Mouse (Mus musculus) adrenal gland, postnatal 25 days (tissue): ENCODE results near the gene Dad1. TPM values are rescaled to one million over a fixed set of nuclear protein-coding genes. Genes with fewer than 3 reads are reported as not detected.

ENCODE experiments used
- DNase-seq: peaks from one replicate; pipeline ENCODE4 v3.0.0; 2021; ENCODE audit warnings: mixed read lengths
- total RNA-seq: library from RNA; stranded (reverse); gene quantifications from 2 replicates; pipeline ENCODE4 v1.2.3, GENCODE M21; 2021

The Dad1 gene
- total RNA-seq, 1 experiment from 2014 or later = 310 TPM

DNA sequence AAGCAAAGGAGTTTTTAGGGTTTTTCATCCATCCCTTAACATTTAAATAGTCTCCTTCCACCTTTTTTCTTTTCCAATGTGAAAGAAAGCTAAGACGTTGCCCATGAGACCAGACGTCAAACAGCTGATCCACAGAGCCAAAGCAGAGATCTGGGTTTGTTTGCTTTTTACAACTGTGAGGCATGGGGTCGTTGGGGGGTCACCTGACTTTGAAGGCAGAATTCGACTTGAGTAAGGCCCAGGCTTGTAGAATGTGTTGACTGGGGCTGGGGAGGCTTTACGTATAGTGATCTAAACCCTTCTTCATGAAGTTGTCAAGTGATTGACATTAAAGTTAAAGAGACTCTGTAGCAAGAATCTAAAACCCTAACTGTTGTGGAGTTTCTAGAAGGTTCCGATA is 48.0 kb downstream of the Dad1 start:
- DNase-seq = no peak

DNA sequence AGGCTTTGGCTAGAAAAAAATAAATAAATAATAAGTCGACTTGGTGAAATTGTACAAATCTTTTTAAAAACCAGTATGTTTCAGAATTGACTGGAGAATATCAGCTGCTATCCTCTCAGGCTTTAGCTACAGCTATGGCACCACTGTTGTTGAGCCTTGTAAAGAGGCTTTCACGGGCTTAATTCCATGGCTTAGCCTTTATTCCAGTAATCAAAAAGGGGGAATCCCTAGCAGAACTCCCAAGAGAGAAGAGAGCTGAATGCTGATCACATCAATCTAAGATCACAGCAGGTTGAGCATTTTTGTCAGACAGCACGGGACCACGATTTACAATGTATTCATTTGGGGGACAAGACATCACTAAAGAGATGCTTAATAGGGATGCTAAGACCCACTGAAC is 49.1 kb downstream of the Dad1 start:
- DNase-seq = no peak

DNA sequence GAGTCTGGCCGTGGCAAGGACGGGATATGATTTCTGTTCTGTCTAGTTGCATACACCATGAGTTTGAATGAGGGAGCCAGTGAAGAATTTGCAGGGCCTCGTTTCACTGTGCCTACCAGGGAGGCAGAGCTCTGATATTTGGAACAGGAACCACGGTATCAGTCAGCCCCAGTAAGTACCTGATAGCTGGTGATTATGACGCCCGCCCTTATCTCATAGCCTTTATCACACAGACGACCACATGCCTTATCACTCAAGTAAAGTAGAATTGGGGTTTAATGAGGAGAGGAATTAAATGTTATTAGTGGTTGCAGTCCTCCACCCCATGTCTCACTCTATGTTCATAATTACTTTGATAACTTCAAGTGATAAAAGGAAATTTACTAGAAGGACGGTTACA is 49.6 kb downstream of the Dad1 start:
- DNase-seq = no peak

DNA sequence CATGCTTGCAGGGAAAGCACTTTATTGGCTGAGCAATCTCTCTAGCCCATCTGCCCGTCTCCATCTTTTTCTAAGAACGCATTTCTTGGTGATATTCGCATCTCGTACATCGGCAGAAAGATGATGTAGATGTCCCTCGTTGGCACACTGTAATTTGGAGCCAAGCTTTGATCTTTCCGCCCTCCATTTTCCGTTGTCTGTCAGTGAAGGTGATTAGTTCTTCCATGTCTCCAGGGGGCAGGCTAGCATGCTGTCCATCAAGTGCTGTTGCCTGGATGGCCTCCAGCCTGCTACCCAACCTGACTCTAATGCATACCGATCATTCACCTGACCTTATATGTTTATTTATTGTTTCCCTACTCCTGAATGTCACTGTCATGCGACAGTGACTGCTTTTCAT is 50.1 kb downstream of the Dad1 start:
- no peak for DNase-seq

DNA sequence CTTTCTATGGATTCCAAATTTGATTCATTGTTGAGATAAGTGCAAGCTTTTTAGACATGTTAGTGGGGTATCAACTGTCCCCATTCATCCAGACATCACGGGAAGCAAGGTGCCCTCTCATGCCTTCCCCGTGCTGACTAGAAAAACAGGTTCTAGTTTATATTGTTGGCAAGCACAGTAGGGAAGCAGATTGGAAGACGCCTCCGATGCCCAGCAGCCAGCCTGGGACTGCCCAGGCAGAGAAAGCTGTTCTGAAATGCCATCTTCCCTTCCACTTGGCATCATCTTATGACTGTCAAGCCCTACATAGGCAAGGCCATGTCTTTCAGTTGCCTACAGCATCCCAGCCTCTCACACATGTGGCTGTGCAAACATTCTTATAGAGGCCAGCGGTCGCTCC is 50.7 kb downstream of the Dad1 start:
- no peak for DNase-seq

DNA sequence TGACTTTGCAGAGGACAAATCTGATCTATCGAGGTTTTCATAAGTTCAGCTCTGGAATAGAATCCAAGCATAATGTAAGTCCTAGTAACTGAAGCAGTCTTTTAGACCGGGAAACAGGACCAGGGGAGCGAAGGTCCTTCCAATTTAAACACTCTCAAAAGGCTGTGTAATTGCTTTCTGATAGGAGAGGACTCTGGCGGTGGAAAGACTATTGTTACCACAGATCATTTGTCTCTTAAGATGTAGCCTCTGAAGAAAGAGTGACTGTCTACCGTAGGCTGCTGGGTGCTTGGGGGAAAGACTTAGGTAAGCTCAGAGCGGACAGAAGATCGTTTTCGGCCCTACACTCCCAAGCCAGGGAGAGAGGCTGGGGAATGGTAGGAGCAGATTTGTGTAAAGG is 53.5 kb downstream of the Dad1 start:
- DNase-seq = no peak

DNA sequence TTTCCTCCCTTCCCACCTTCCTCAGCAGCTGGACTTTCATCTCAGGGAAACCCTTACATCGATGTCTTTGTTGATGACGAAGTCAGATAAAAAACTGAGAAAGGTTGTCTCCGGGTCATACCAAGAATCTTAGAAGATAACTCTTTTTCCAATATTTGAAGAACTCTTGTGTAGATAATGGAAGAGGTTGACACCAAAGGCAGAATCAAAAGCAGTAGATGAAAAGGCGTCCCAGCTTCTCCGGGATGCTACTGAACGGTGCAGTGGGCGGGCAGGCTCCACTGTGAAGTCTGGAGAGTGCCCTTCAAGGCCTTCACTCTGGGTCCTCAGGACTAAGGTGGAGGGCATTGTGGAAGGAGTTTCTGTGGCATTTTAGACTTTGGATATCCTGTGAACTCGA is 54.2 kb downstream of the Dad1 start:
- DNase-seq = no peak

DNA sequence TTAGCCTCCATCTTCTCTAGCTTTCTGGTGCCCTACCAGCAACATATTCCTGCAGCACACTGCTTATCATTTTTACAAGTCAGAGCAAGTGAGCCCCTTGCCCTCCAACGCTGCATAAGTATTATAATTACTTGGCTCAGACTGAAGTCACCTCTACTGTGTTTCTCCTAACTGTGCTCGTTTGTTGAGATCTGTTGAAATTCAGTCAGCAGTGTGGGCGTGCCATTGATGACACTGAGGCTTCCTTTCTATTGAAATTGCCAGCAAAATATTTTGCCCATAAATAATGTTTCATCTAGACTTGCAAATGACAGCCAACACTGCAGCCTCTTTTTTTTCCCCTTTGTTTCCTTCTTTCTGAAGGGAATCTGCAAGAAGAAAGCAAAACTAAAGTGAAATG is 56.2 kb downstream of the Dad1 start:
- no peak for DNase-seq

DNA sequence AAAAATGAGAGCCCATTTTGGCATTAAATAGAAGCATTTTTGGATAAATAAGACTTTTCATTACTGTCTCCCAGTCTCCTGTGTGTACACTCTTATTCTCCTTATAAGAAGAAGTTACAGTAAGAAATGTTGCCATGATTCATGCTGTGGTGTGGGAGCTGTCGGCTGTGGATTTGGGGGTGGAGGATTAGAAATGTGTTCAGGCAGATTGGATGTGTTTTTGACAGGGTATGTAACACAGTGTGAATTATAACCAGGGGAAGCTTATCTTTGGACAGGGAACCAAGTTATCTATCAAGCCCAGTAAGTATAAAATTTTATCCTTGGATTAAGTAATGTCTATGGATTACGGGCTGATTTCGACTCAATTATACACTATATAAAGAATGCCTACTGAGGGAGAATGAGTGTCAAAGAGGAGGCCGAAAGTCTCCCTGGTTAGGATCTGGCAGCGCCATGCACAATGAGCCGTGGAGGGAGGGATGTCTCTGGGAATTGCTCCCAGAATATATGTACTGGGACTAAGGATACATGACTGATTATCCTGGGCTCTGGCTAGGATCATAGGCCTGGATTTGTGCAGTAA is 58.0 kb downstream of the Dad1 start:
- DNase-seq = no peak

DNA sequence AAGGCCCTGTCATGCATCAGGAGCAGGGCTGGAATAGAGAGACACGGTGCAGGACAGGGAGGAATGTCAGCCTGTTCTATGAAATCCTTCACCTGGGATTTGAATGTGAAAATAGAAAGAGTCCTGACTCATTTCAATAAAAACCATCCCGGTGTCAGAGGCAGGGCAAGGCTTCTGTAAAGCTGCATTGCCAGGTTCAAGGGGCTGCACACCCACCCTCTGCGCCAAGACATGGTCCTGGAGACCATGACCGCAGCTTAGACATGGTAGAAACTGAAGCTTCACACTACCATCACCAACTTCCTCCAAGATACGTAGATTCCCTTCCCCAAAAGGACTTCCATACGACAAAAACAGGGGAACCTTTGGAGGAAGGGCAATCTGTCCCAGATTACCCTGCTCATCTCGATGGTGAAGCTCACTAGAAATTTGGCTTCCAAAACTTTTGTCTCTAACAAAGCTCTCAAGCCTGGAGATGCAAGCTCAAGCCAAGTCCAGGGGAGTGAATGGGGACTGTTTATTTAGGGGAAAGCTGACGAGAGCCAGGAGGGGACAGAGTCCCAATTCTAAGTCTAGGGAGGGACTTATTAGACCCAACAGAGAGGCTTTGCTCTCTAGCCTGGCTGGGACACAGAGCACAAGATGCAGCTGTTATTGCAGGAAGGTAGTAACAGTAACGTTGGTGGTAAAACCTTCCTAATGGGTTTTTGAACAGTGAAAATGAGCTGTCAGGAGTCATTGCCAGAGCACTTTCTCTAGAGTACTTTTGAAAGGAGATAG is 60.4 kb downstream of the Dad1 start:
- DNase-seq = no peak

DNA sequence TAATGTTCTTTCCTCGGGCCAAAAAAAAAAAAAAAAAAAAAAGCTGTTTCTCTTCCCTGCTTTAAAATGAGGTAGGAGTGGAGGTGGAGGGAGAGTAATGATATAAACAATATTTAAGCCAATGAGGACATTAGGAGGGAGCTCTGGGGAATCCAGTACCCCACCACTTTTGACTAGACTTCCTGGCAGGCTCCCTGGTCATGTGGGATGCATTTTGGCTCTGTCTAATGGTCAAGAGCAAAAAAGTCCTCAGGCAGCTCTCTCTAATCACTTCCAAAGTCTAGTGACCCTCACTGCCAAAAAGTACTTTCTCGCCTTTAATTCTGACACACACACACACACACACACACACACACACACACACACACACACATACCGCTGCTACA is 61.4 kb downstream of the Dad1 start:
- no peak for DNase-seq

DNA sequence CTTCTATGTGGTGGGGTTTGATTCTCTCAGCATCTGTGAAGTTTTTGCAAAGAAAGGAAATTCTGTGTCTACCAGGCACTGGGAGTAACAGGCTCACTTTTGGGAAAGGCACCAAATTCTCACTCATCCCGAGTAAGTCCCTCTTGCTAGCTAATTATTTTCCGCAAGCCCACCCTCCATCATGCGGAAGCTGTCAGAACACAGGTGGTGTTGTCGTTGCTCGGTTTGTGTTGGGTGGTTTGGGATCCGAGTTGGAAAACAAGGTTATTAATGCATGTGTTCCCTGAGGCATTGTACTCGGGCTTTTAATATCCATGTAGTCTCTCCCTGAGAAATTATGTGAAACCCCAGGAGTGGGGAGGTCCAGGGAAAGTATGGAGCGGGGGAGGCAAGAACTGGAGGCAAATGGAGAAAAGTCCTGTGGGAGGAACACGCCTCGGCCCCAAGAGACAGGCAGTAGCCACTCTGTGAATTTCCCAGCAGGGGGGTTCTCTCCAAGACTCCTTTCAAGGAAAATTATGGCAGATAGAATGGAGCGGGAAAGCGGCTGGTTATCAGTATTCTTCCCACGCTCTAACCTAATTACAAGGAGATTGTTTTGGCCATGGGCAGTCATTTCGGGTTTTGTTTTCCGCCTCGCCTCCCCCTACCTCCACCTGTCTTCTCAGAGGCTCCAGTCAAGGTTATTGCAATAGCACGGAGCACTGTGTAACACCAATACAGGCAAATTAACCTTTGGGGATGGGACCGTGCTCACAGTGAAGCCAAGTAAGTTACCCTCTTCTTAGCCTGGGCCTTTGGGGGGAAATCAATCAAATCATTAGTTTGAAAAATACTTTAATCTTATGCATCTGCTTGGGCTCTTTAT is 62.1 kb downstream of the Dad1 start:
- DNase-seq = no peak

DNA sequence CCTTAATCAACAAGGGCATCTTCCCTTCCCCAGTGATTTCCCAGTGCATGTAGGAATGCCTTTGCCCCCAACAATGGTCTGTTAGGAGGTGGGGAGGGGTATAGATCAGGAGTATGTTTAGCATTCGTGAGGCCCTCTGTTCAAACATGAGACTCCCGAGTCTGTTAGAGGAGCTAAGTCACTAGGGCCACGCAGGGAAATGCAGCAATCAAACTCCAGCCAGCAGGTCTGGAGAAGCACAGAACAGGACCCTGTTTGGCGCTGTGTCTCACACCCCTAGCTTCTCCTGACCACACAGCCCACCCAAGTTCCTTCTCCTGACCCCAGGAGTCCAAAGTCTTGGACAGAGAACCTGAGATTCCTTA is 62.9 kb downstream of the Dad1 start:
- DNase-seq = no peak

DNA sequence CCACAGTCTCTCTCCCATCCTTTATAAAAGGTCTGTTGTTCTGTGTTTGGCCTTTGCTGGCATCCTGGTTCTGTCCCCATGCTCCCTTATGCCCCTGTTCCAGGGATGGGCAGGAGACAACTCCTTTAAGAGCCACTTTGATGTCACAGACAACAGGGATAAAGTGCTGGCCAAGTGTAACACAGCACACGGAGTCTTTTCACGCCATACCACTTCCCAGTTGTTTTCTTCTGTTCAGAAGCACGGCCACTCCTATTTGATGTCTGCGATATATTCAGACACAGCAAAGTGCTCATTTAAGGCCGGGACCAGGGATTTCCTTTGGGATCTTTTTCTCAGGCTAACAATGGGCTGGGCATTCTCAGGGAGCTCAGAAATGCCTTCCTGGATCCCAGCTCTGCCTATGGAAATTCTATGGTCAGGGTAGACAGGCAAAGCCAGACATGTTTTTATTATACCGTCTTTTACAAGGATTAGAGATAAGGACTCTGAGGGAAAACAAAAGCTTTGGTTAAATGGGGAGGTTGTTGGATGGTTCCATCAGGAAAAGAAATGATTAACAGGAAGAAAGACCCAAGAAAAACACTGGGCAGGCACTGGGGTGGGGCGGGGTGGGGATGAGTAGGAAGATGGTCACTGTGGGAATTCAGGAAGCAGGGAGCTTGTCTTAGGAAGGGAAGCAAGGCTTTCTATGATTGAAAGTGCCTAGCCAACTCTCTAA is 63.4 kb downstream of the Dad1 start:
- no peak for DNase-seq

DNA sequence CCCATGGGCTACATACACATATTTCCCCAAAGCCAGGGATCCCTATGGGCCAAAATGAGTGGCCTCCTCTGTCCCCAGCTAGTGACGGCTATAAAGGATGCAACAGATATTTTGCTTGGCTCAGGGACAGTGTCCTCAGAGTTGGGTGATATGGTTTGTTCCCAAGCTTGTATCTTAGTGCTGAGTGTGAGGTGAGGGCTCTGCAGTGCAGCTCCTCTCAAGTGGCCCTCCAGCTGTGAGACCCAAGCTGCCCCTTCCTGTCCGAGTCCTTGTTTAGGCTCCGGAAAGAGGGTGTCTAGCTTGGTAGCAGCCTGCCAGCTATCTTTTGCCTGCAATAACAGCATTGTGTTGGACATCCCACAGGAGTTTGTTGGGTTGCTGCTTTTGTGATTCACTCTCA is 64.6 kb downstream of the Dad1 start:
- no peak for DNase-seq

DNA sequence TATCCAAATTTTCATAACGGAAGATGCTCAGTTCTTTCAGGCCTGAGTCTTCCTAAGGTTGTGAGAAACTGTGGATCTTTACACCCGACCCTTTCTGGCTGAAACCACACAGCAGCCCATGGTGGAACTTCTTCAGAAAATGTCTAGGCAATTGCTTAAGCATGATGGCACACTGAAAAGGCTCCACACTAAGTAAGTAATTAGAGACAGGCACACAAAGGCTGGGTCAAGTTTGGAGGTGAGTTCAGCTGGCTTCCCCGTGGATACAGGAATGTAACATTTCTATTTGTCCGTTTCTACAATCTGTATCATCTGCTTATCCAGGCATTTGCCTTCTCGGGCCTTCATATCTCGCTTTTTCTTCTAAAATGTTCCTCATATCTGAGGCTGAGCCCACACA is 66.7 kb downstream of the Dad1 start:
- DNase-seq = no peak

Other genes starting within 250 kb of the Dad1 start
- 630 and 676 TPM in 2 replicates for gene Abhd4, start 84 bp upstream of the Dad1 start, total RNA-seq
- gene Olfr49, start 30.8 kb upstream of the Dad1 start, total RNA-seq = 0.14 TPM in 1 of 2 replicates, not detected in the other
- gene Oxa1l, start 106.7 kb upstream of the Dad1 start, total RNA-seq = 111 and 126 TPM in 2 replicates
- 5.4 and 5.9 TPM in 2 replicates for gene Slc7a7, start 163.7 kb upstream of the Dad1 start, total RNA-seq
- gene Mrpl52, start 172.8 kb upstream of the Dad1 start, total RNA-seq = 197 and 205 TPM in 2 replicates
- 56.4 and 68.5 TPM in 2 replicates for gene Mmp14, start 177.5 kb upstream of the Dad1 start, total RNA-seq
- 109 and 130 TPM in 2 replicates for gene Lrp10, start 210.0 kb upstream of the Dad1 start, total RNA-seq
- gene Rem2, start 222.0 kb upstream of the Dad1 start, total RNA-seq = 0.64 and 0.67 TPM in 2 replicates